Mouse (Mus musculus) forebrain, embryonic 15.5 days (tissue): ENCODE measurements at regions not wholly inside any gene's neighbourhood (a gene's known extent, or its start where the extent isn't known, plus 50 kb on each side); places are given as distances from the start of the nearest gene placed in this dataset.

ENCODE experiments used
- ATAC-seq: fragments of 200-750 bp; cut with Nextera tagmentation; replicated peaks from 2 replicates; pipeline ENCODE4 v1.8.0; 2017; ENCODE audit warnings: mild to moderate bottlenecking, moderate TSS enrichment, moderate library complexity
- H3K27ac ChIP-seq: fragments of 300-500 bp; sonication (generic); replicated peaks from 2 replicates; pipeline ENCODE4 v1.5.1; 2015; ENCODE audit warnings: mild to moderate bottlenecking, inconsistent platforms
- H3K27me3 ChIP-seq: fragments of 300-500 bp; sonication (generic); 2 replicates; pipeline ENCODE4 v1.6.1; 2015; ENCODE audit warnings: inconsistent platforms
- H3K36me3 ChIP-seq: fragments of 300-500 bp; sonication (generic); 2 replicates; pipeline ENCODE4 v1.6.1; 2015; ENCODE audit warnings: mild to moderate bottlenecking, inconsistent platforms
- H3K4me1 ChIP-seq: fragments of 300-500 bp; sonication (generic); 2 replicates; pipeline ENCODE4 v1.6.1; 2015; ENCODE audit warnings: inconsistent platforms
- H3K4me2 ChIP-seq: fragments of 300-500 bp; sonication (generic); replicated peaks from 2 replicates; pipeline ENCODE4 v1.6.1; 2015; ENCODE audit warnings: mild to moderate bottlenecking, inconsistent platforms
- H3K4me3 ChIP-seq: fragments of 300-500 bp; sonication (generic); 2 replicates; pipeline ENCODE4 v1.5.1; 2015; ENCODE audit warnings: mild to moderate bottlenecking, inconsistent platforms
- H3K9ac ChIP-seq: fragments of 300-500 bp; sonication (generic); replicated peaks from 2 replicates; pipeline ENCODE4 v1.6.1; 2015; ENCODE audit warnings: mild to moderate bottlenecking, inconsistent platforms
- H3K9me3 ChIP-seq: fragments of 300-500 bp; sonication (generic); 2 replicates; pipeline ENCODE4 v1.6.1; 2016; ENCODE audit warnings: inconsistent platforms
- WGBS: fragments of 180-500 bp; shearing (Covaris S2); methylation state at CpG from one replicate; pipeline ENCODE4 v1.1.7; 2015; ENCODE audit warnings: mixed read lengths; 5-methylcytosine and 5-hydroxymethylcytosine counted together

GRCm38 (mm10) chr8:42219857-42220600, 803.2 kb upstream of the Frg1 start:
- H3K4me3 ChIP-seq: no peak overlapping the region
- 60% methylated on average over 2 of the region's 2 CpGs for WGBS
- H3K4me1 ChIP-seq: no peaks in the 10 kb centered on the region
- H3K9ac ChIP-seq: no peak overlapping the region
- no peak overlapping the region for H3K27ac ChIP-seq
- no peaks in the 10 kb centered on the region for H3K36me3 ChIP-seq
- ATAC-seq: peak; percentile 43; the same call in 1 of the 2 replicates
- no peaks in the 10 kb centered on the region for H3K27me3 ChIP-seq
- no peak overlapping the region for H3K4me2 ChIP-seq
- H3K9me3 ChIP-seq: no peaks in the 10 kb centered on the region

- Histone ChIP-seq H3K4me3 (no peak overlapping the region), H3K27ac (no peak overlapping the region), H3K36me3 (no peaks in the 10 kb centered on the region), H3K4me2 (no peak overlapping the region), H3K9me3 (no peaks in the 10 kb centered on the region), H3K27me3 (no peaks in the 10 kb centered on the region), H3K9ac (no peak overlapping the region), H3K4me1 (no peaks in the 10 kb centered on the region)
- ATAC-seq: no peak
- WGBS: 50% methylated on average over 2 of the region's 2 CpGs
These were observed 794.1 kb upstream of the Frg1 start for GRCm38 (mm10) chr8:42210943-42211342.

GRCm38 (mm10) chr8:42209989-42210388, 793.1 kb upstream of the Frg1 start:
- H3K36me3 ChIP-seq: no peaks in the 10 kb centered on the region
- no peak for ATAC-seq
- no peak overlapping the region for H3K27ac ChIP-seq
- no peaks in the 10 kb centered on the region for H3K9me3 ChIP-seq
- no peak overlapping the region for H3K4me2 ChIP-seq
- no peak overlapping the region for H3K9ac ChIP-seq
- no peaks in the 10 kb centered on the region for H3K4me1 ChIP-seq
- no peaks in the 10 kb centered on the region for H3K27me3 ChIP-seq
- no peak overlapping the region for H3K4me3 ChIP-seq

- Histone ChIP-seq H3K9me3 (no peaks in the 10 kb centered on the region), H3K4me3 (no peak overlapping the region), H3K36me3 (no peaks in the 10 kb centered on the region), H3K4me1 (no peaks in the 10 kb centered on the region), H3K27ac (no peak overlapping the region), H3K27me3 (no peaks in the 10 kb centered on the region), H3K9ac (no peak overlapping the region), H3K4me2 (no peak overlapping the region)
- WGBS: 62% methylated on average over 5 of the region's 5 CpGs
- no peak for ATAC-seq
These were observed 780.4 kb upstream of the Frg1 start for GRCm38 (mm10) chr8:42197257-42197656.

GRCm38 (mm10) chr8:42193902-42194550, 777.2 kb upstream of the Frg1 start:
- Histone ChIP-seq H3K9ac (no peak overlapping the region), H3K4me1 (no peaks in the 10 kb centered on the region), H3K27me3 (no peaks in the 10 kb centered on the region), H3K9me3 (no peaks in the 10 kb centered on the region), H3K4me2 (no peak overlapping the region), H3K36me3 (no peaks in the 10 kb centered on the region), H3K27ac (no peak overlapping the region), H3K4me3 (no peak overlapping the region)
- 95% methylated on average over 1 of the region's 1 CpGs for WGBS
- no peak for ATAC-seq

- H3K9me3 ChIP-seq: no peaks in the 10 kb centered on the region
- H3K27me3 ChIP-seq: no peaks in the 10 kb centered on the region
- H3K27ac ChIP-seq: no peak overlapping the region
- no peak overlapping the region for H3K4me2 ChIP-seq
- no peaks in the 10 kb centered on the region for H3K36me3 ChIP-seq
- no peaks in the 10 kb centered on the region for H3K4me1 ChIP-seq
- no peak overlapping the region for H3K9ac ChIP-seq
- ATAC-seq: no peak
- 90% methylated on average over 1 of the region's 1 CpGs for WGBS
- H3K4me3 ChIP-seq: no peak overlapping the region
These were observed 770.2 kb upstream of the Frg1 start for GRCm38 (mm10) chr8:42187083-42187482.

- Histone ChIP-seq H3K27ac (no peak overlapping the region), H3K36me3 (no peaks in the 10 kb centered on the region), H3K4me1 (no peaks in the 10 kb centered on the region), H3K27me3 (no peaks in the 10 kb centered on the region), H3K9me3 (no peaks in the 10 kb centered on the region), H3K4me2 (no peak overlapping the region), H3K4me3 (no peak overlapping the region), H3K9ac (no peak overlapping the region)
- no peak for ATAC-seq
- WGBS: 85% methylated on average over 4 of the region's 4 CpGs
These were observed 766.5 kb upstream of the Frg1 start for GRCm38 (mm10) chr8:42183288-42183878.

- Histone ChIP-seq H3K36me3 (no peaks in the 10 kb centered on the region), H3K4me3 (no peak overlapping the region), H3K4me2 (no peak overlapping the region), H3K9me3 (no peaks in the 10 kb centered on the region), H3K9ac (no peak overlapping the region), H3K4me1 (no peaks in the 10 kb centered on the region), H3K27ac (no peak overlapping the region), H3K27me3 (no peaks in the 10 kb centered on the region)
- no peak for ATAC-seq
- 91% methylated on average over 2 of the region's 2 CpGs for WGBS
These were observed 745.6 kb upstream of the Frg1 start for GRCm38 (mm10) chr8:42162441-42162840.

- Histone ChIP-seq H3K9ac (no peak overlapping the region), H3K4me2 (no peak overlapping the region), H3K36me3 (no peaks in the 10 kb centered on the region), H3K27me3 (no peaks in the 10 kb centered on the region), H3K9me3 (no peaks in the 10 kb centered on the region), H3K4me1 (no peaks in the 10 kb centered on the region), H3K4me3 (no peak overlapping the region), H3K27ac (no peak overlapping the region)
- WGBS: 89% methylated on average over 4 of the region's 4 CpGs
- ATAC-seq: no peak
These were observed 740.1 kb upstream of the Frg1 start for GRCm38 (mm10) chr8:42157006-42157405.

- Histone ChIP-seq H3K9me3 (no peaks in the 10 kb centered on the region), H3K36me3 (no peaks in the 10 kb centered on the region), H3K9ac (no peak overlapping the region), H3K4me3 (no peak overlapping the region), H3K4me2 (no peak overlapping the region), H3K4me1 (no peaks in the 10 kb centered on the region), H3K27ac (no peak overlapping the region), H3K27me3 (no peaks in the 10 kb centered on the region)
- no peak for ATAC-seq
- WGBS: 85% methylated on average over 1 of the region's 1 CpGs
These were observed 739.7 kb upstream of the Frg1 start for GRCm38 (mm10) chr8:42156588-42156987.

- no peaks in the 10 kb centered on the region for H3K27me3 ChIP-seq
- no peak overlapping the region for H3K4me2 ChIP-seq
- no peak overlapping the region for H3K27ac ChIP-seq
- H3K4me3 ChIP-seq: no peak overlapping the region
- H3K4me1 ChIP-seq: no peaks in the 10 kb centered on the region
- no peak overlapping the region for H3K9ac ChIP-seq
- whole genome bisulfite sequencing: 88% methylated on average over 5 of the region's 5 CpGs
- no peaks in the 10 kb centered on the region for H3K36me3 ChIP-seq
- no peak for ATAC-seq
- no peaks in the 10 kb centered on the region for H3K9me3 ChIP-seq
These were observed 727.8 kb upstream of the Frg1 start for GRCm38 (mm10) chr8:42144685-42145084.

GRCm38 (mm10) chr8:42144220-42144619, 727.3 kb upstream of the Frg1 start:
- WGBS: 63% methylated on average over 8 of the region's 8 CpGs
- no peaks in the 10 kb centered on the region for H3K27me3 ChIP-seq
- H3K9ac ChIP-seq: no peak overlapping the region
- no peak for ATAC-seq
- no peak overlapping the region for H3K27ac ChIP-seq
- H3K4me2 ChIP-seq: no peak overlapping the region
- no peaks in the 10 kb centered on the region for H3K4me1 ChIP-seq
- H3K9me3 ChIP-seq: no peaks in the 10 kb centered on the region
- no peaks in the 10 kb centered on the region for H3K36me3 ChIP-seq
- H3K4me3 ChIP-seq: no peak overlapping the region
